Mouse (Mus musculus) CH12.LX (cell line): ENCODE results near the gene Pkn1. TPM values are rescaled to one million over a fixed set of nuclear protein-coding genes. Genes with fewer than 3 reads are reported as not detected.

Experiments
- DNase-seq: peaks from one replicate; pipeline ENCODE4 v3.0.0-alpha.2; 2013; ENCODE audit errors: extremely low read depth
- H3K27ac ChIP-seq: 2 replicates; pipeline ENCODE4 v1.5.1; 2012; ENCODE audit warnings: low read depth, mild to moderate bottlenecking, control low read depth, moderate library complexity; ENCODE audit not compliant: insufficient read depth
- H3K27me3 ChIP-seq: replicated peaks from 2 replicates; pipeline ENCODE3; 2012; ENCODE audit warnings: inconsistent platforms
- H3K36me3 ChIP-seq, 2 experiments: replicated peaks in 1 of 2; 2 replicates each; pipeline versions ENCODE3 to v1.6.1; 2012; ENCODE audit warnings: inconsistent platforms in 1 of 2, low read length in 1 of 2, mild to moderate bottlenecking in 1 of 2, mixed read lengths in 1 of 2, moderate library complexity in 1 of 2; ENCODE audit not compliant: control insufficient read depth in 1 of 2, insufficient read depth in 1 of 2
- H3K4me1 ChIP-seq, 2 experiments: 2 replicates each; pipeline ENCODE4 v1.6.1; 2012; ENCODE audit warnings: inconsistent platforms in 1 of 2, moderate library complexity in 1 of 2; ENCODE audit not compliant: insufficient read depth in 2 of 2, control insufficient read depth in 1 of 2
- H3K4me2 ChIP-seq: 2 replicates; pipeline ENCODE4 v1.6.1; 2012; ENCODE audit warnings: low read depth, mild to moderate bottlenecking, control low read depth; ENCODE audit not compliant: poor library complexity, insufficient read depth, severe bottlenecking
- H3K4me3 ChIP-seq, 3 experiments: fragments of 150-350 bp in 1 of 3; sonication (generic) in 1 of 3; replicated peaks in 1 of 3; 2 replicates each; pipeline versions ENCODE3 to v1.5.1; 2011 to 2012; ENCODE audit warnings: low read depth in 2 of 3, low read length in 2 of 3, mild to moderate bottlenecking in 2 of 3, moderate library complexity in 2 of 3, control low read depth in 1 of 3, improper control_type of control experiment in 1 of 3, inconsistent platforms in 1 of 3, mixed read lengths in 1 of 3; ENCODE audit not compliant: poor library complexity in 1 of 3
- H3K79me2 ChIP-seq: replicated peaks from 2 replicates; pipeline ENCODE4 v1.6.1; 2012; ENCODE audit warnings: mild to moderate bottlenecking, moderate library complexity; ENCODE audit not compliant: control insufficient read depth, poor library complexity, insufficient read depth, severe bottlenecking; ENCODE audit errors: extremely low read depth
- H3K9ac ChIP-seq: 2 replicates; pipeline ENCODE4 v1.6.1; 2012; ENCODE audit warnings: low read depth, mild to moderate bottlenecking, control low read depth, moderate library complexity; ENCODE audit not compliant: insufficient read depth
- H3K9me3 ChIP-seq: replicated peaks from 2 replicates; pipeline ENCODE3; 2012; ENCODE audit warnings: low read length, inconsistent platforms, mixed read lengths
- BHLHE40 ChIP-seq: IDR thresholded peaks from 2 replicates; pipeline ENCODE4 v1.6.1; 2011; ENCODE audit warnings: mild to moderate bottlenecking, low read depth, low read length, improper control_type of control experiment
- CHD1 ChIP-seq: IDR thresholded peaks from 2 replicates; pipeline ENCODE4 v1.6.1; 2012; ENCODE audit warnings: low read depth, low read length, improper control_type of control experiment, inconsistent platforms
- CHD2 ChIP-seq: IDR thresholded peaks from 2 replicates; pipeline ENCODE4 v1.6.1; 2011; ENCODE audit warnings: low read length, improper control_type of control experiment
- CTCF ChIP-seq, 2 experiments: IDR thresholded peaks in 1 of 2; conservative IDR thresholded peaks in 1 of 2; 2 replicates each; pipeline ENCODE4 v1.5.1; 2011 to 2012; ENCODE audit warnings: low read depth in 2 of 2, low read length in 2 of 2, improper control_type of control experiment in 1 of 2, inconsistent platforms in 1 of 2, mild to moderate bottlenecking in 1 of 2, moderate library complexity in 1 of 2
- E2F4 ChIP-seq: IDR thresholded peaks from 2 replicates; pipeline ENCODE4 v1.6.1; 2011; ENCODE audit warnings: low read depth, low read length, improper control_type of control experiment; ENCODE audit not compliant: insufficient replicate concordance
- ELF1 ChIP-seq: IDR thresholded peaks from 2 replicates; pipeline ENCODE4 v1.6.1; 2014; ENCODE audit warnings: low read depth, mild to moderate bottlenecking, inconsistent platforms, low read length, improper control_type of control experiment
- HCFC1 ChIP-seq: IDR thresholded peaks from 2 replicates; pipeline ENCODE4 v1.6.1; 2012; ENCODE audit warnings: low read depth, mild to moderate bottlenecking, inconsistent platforms, low read length, improper control_type of control experiment
- IRF4 ChIP-seq: IDR thresholded peaks from 2 replicates; pipeline ENCODE4 v1.6.1; 2014; ENCODE audit warnings: low read depth, mild to moderate bottlenecking, inconsistent platforms, low read length, improper control_type of control experiment
- JUN ChIP-seq: IDR thresholded peaks from 2 replicates; pipeline ENCODE4 v1.6.1; 2011; ENCODE audit warnings: low read depth, mild to moderate bottlenecking, low read length, improper control_type of control experiment, moderate library complexity; ENCODE audit not compliant: insufficient read depth
- JUND ChIP-seq: conservative IDR thresholded peaks from 2 replicates; pipeline ENCODE4 v1.6.1; 2011; ENCODE audit warnings: low read depth, low read length, improper control_type of control experiment
- KAT2A ChIP-seq: IDR thresholded peaks from 2 replicates; pipeline ENCODE4 v1.6.1; 2012; ENCODE audit warnings: low read length, improper control_type of control experiment, inconsistent platforms; ENCODE audit not compliant: insufficient replicate concordance
- MAX ChIP-seq: IDR thresholded peaks from 2 replicates; pipeline ENCODE4 v1.6.1; 2011; ENCODE audit warnings: low read length, improper control_type of control experiment
- MAZ ChIP-seq: IDR thresholded peaks from 2 replicates; pipeline ENCODE4 v1.6.1; 2012; ENCODE audit warnings: low read depth, mild to moderate bottlenecking, inconsistent platforms, low read length, improper control_type of control experiment, moderate library complexity
- MXI1 ChIP-seq: IDR thresholded peaks from 2 replicates; pipeline ENCODE4 v1.6.1; 2011; ENCODE audit warnings: mild to moderate bottlenecking, low read depth, low read length, improper control_type of control experiment
- MYC ChIP-seq: IDR thresholded peaks from 2 replicates; pipeline ENCODE4 v1.6.1; 2011; ENCODE audit warnings: low read depth, mild to moderate bottlenecking, improper control_type of control experiment, low read length
- NELFE ChIP-seq: IDR thresholded peaks from 2 replicates; pipeline ENCODE4 v1.6.1; 2011; ENCODE audit warnings: low read depth, low read length, improper control_type of control experiment
- NRF1 ChIP-seq: IDR thresholded peaks from 2 replicates; pipeline ENCODE4 v1.6.1; 2014; ENCODE audit warnings: low read depth, mild to moderate bottlenecking, inconsistent platforms, low read length, improper control_type of control experiment, moderate library complexity
- POLR2A ChIP-seq: IDR thresholded peaks from 2 replicates; pipeline ENCODE4 v1.6.1; 2011; ENCODE audit warnings: low read depth, mild to moderate bottlenecking, improper control_type of control experiment, low read length
- POLR2AphosphoS2 ChIP-seq: IDR thresholded peaks from 2 replicates; pipeline ENCODE4 v1.6.1; 2011; ENCODE audit warnings: low read depth, low read length, improper control_type of control experiment
- RAD21 ChIP-seq: IDR thresholded peaks from 2 replicates; pipeline ENCODE4 v1.6.1; 2011; ENCODE audit warnings: low read depth, mild to moderate bottlenecking, low read length, improper control_type of control experiment, moderate library complexity
- RCOR1 ChIP-seq: conservative IDR thresholded peaks from 2 replicates; pipeline ENCODE4 v1.6.1; 2012; ENCODE audit warnings: low read depth, mild to moderate bottlenecking, inconsistent platforms, low read length, improper control_type of control experiment
- SIN3A ChIP-seq: IDR thresholded peaks from 2 replicates; pipeline ENCODE4 v1.6.1; 2012; ENCODE audit warnings: low read length, improper control_type of control experiment, inconsistent platforms
- SMC3 ChIP-seq: IDR thresholded peaks from 2 replicates; pipeline ENCODE4 v1.6.1; 2011; ENCODE audit warnings: low read depth, low read length, improper control_type of control experiment
- TBP ChIP-seq: conservative IDR thresholded peaks from 2 replicates; pipeline ENCODE4 v1.6.1; 2011; ENCODE audit warnings: low read depth, low read length, improper control_type of control experiment
- TCF12 ChIP-seq: IDR thresholded peaks from 2 replicates; pipeline ENCODE4 v1.6.1; 2014; ENCODE audit warnings: low read depth, mild to moderate bottlenecking, inconsistent platforms, low read length, improper control_type of control experiment
- UBTF ChIP-seq: IDR thresholded peaks from 2 replicates; pipeline ENCODE4 v1.6.1; 2012; ENCODE audit warnings: low read depth, mild to moderate bottlenecking, inconsistent platforms, low read length, improper control_type of control experiment, moderate library complexity
- USF1 ChIP-seq: IDR thresholded peaks from 2 replicates; pipeline ENCODE4 v1.6.1; 2014; ENCODE audit warnings: low read depth, mild to moderate bottlenecking, inconsistent platforms, low read length, improper control_type of control experiment
- USF2 ChIP-seq: conservative IDR thresholded peaks from 2 replicates; pipeline ENCODE4 v1.6.1; 2011; ENCODE audit warnings: low read depth, low read length, improper control_type of control experiment
- ZC3H11A ChIP-seq: IDR thresholded peaks from 2 replicates; pipeline ENCODE4 v1.6.1; 2012; ENCODE audit warnings: low read depth, mild to moderate bottlenecking, inconsistent platforms, low read length, improper control_type of control experiment
- ZKSCAN1 ChIP-seq: IDR thresholded peaks from 2 replicates; pipeline ENCODE4 v1.6.1; 2012; ENCODE audit warnings: low read depth, inconsistent platforms, low read length, improper control_type of control experiment, borderline replicate concordance
- ZMIZ1 ChIP-seq: IDR thresholded peaks from 2 replicates; pipeline ENCODE4 v1.6.1; 2012; ENCODE audit warnings: low read depth, mild to moderate bottlenecking, inconsistent platforms, low read length, improper control_type of control experiment
- ZNF384 ChIP-seq: IDR thresholded peaks from 2 replicates; pipeline ENCODE4 v1.6.1; 2012; ENCODE audit warnings: low read depth, low read length, improper control_type of control experiment, inconsistent platforms
- dilution Hi-C: fragments of 300-500 bp; cut with MboI; formaldehyde crosslinking; loops from 2 replicates; pipeline ENCODE4 v1.14.3; 2020; ENCODE audit warnings: low sequenced_read_pairs; ENCODE audit not compliant: extremely low pct_unique_long_range_greater_than_20kb, extremely low pct_ligation_motif_present
- in situ Hi-C: fragments of 300-500 bp; cut with MboI; formaldehyde crosslinking; loops from 3 replicates; pipeline ENCODE4 v1.14.3; 2019; ENCODE audit warnings: low sequenced_read_pairs, low pct_ligation_motif_present, low pct_unique_long_range_greater_than_20kb, mixed read lengths
- polyA plus RNA-seq: library from polyadenylated mRNA; unstranded; fragments of >175 nt; gene quantifications from 2 replicates; pipeline ENCODE4 v1.2.1, GENCODE M21; 2012; ENCODE audit warnings: low read depth; ENCODE audit not compliant: insufficient read length
- total RNA-seq, 2 experiments: library from RNA; depleted of rRNA; stranded (reverse); fragments of 300-350 nt in 1 of 2; fragments of >200 nt in 1 of 2; gene quantifications; 2 replicates each; pipeline ENCODE4 v1.2.3; 2012 to 2014

Gene Pkn1
- total and polyA plus RNA-seq, 3 experiments = 33.5 to 58.8 (median 47.8) TPM

DNA sequence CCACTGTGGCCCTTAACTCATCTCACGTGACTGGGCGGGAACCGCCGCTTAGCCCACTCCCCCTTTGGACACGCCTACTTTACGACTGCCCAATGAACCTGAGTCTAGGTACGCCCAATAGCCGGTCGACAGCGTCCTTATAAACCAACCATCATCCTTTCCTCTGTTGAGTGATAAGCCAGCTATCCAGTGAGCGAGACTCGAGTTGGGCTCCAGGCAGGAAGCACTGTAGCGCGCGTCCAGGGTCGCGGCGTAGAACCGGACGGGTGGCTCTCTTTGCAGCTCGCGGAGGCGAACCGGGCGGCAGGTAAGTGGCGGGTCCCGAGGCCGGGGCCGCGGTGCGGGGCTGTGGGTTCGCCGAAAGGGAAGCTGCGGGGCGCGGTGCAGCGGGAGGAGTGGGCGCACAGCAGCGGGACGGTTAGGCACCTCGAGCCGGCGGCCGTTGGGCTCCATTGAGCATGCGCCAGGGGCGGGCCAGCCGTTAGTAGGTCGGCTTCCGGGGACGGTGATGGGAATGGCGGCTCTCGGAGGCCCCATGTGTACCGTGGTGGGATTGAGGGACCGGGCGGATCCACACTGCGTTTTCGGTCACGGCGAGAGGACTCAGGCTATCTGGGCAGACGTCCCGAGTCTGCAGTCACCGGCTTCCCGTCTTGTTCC is 16.2 kb upstream of the Pkn1 start, which contains the start of gene Ddx39:
Gene Ddx39 (plus strand): TSS at position 147 of the 660 bp plus-strand sequence.
- TF ChIP-seq ZMIZ1 = peak; percentile 90; the same call in 1 of the 2 replicates
- 0 out of 2 replicates have a peak, but pooled peaks have one; percentile 24 for TF ChIP-seq MAZ
- peak; percentile 85 for TF ChIP-seq MXI1
- peak; percentile 67 for TF ChIP-seq HCFC1
- no peak for TF ChIP-seq RCOR1
- peak; percentile 66; the same call in 1 of the 2 replicates for TF ChIP-seq SIN3A
- peak; percentile 49; the same call in 1 of the 2 replicates for TF ChIP-seq KAT2A
- peak; percentile 82; the same call in 1 of the 2 replicates for TF ChIP-seq TBP
- TF ChIP-seq NRF1 = peak; percentile 91
- peak; percentile 84 for TF ChIP-seq NELFE
- peak; percentile 86 for TF ChIP-seq USF1
- TF ChIP-seq SMC3 = no peak
- TF ChIP-seq IRF4 = 0 out of 2 replicates have a peak, but pooled peaks have one; percentile 17
- TF ChIP-seq ZNF384 = no peak
- TF ChIP-seq TCF12 = peak; percentile 76
- TF ChIP-seq MAX = peak; percentile 73
- no peak for TF ChIP-seq CHD1
- TF ChIP-seq UBTF = peak; percentile 73; the same call in 1 of the 2 replicates
- no peak for TF ChIP-seq RAD21
- peak; percentile 80 for TF ChIP-seq ZKSCAN1
- TF ChIP-seq POLR2AphosphoS2 = no peak
- TF ChIP-seq BHLHE40 = peak; percentile 99
- TF ChIP-seq E2F4 = no peak
- TF ChIP-seq ZC3H11A = no peak
- peak; percentile 85 for TF ChIP-seq ELF1
- peak; percentile 95 for TF ChIP-seq POLR2A
- no peak for TF ChIP-seq CTCF (conservative IDR thresholded peaks at IDR 0.05 in 1 of 2, IDR thresholded peaks at IDR 0.05 in 1 of 2; ENCODE audit: low read depth in 2 of 2, low read length in 2 of 2)
- peak; percentile 80 for TF ChIP-seq USF2
- no peak for TF ChIP-seq JUND
- TF ChIP-seq CHD2 = peak; percentile 88
- TF ChIP-seq MYC = peak; percentile 76
- TF ChIP-seq JUN = no peak
- in situ Hi-C loops = no loop called here

More for the DNA sequence above, 16.2 kb upstream of the Pkn1 start, which contains the start of gene Ddx39:
- H3K27ac ChIP-seq = peak within 1 kb of the TSS; percentile 79
- H3K9ac ChIP-seq = peak within 1 kb of the TSS; percentile 86
- peak within 1 kb of the TSS; percentile 66 to 98 (median 85) for H3K4me3 ChIP-seq
- peak; percentile 99 for DNase-seq
- no peaks in the 10 kb centered on the region for H3K27me3 ChIP-seq
- H3K36me3 ChIP-seq = peaks cover 12 to 27% of the 10 kb centered on the region in 2 experiments
- H3K9me3 ChIP-seq = no peaks in the 10 kb centered on the region
- dilution Hi-C loops = no loop called here
- peaks cover 10 to 34% of the 10 kb centered on the region in 2 experiments for H3K4me1 ChIP-seq
- H3K79me2 ChIP-seq = peaks cover 48% of the 10 kb centered on the region
- peak within 1 kb of the TSS; percentile 96 for H3K4me2 ChIP-seq
